Mouse (Mus musculus) megakaryocyte, embryonic 14.5 days (primary cell): ENCODE results near the gene Xrra1.

Source experiments
- FLI1 ChIP-seq: IDR thresholded peaks from 2 replicates; pipeline ENCODE4 v1.6.1; 2012; ENCODE audit warnings: low read length, inconsistent platforms, mixed read lengths
- GATA1 ChIP-seq: IDR thresholded peaks from 3 replicates; pipeline ENCODE4 v1.6.1; 2012; ENCODE audit warnings: mixed read lengths, low read length, inconsistent platforms, borderline replicate concordance

GRCm38 (mm10) chr7:99856266-99856861, 2.6 kb upstream of the Xrra1 start:
- TF ChIP-seq GATA1 (no peak), FLI1 (no peak)
